In genomic region chr5:34097333-34097732, GRCm38 (mm10) we compare ENCODE assay signal across 8 mouse cellular contexts.
A peak's percentile ranks its signal among the peaks of the same experiment; 100 is the strongest.
DNase-seq lines count a peak whose midpoint lies in the region; ATAC-seq and TF ChIP-seq lines count a peak whose summit lies in the region.
"Had no signal": no experiment of that assay in that cellular context is flagged by ENCODE, and none has a peak within 500 bp of the region (broad histone marks: within the 10 kb centered on the region; RNA-seq: fewer than 3 reads in every experiment).

No protein-coding gene starts in this region.

- TF ChIP-seq CTCF in liver, embryonic 14.5 days (IDR thresholded peaks at IDR 0.05; ENCODE audit: low read depth), result peak; percentile 48
- peak; percentile 76 for TF ChIP-seq CTCF in hindbrain, postnatal 0 days (IDR thresholded peaks at IDR 0.05; ENCODE audit: low read depth)

- intact Hi-C loops in left cerebral cortex, postnatal 36 days (cut with DNase I), result loop anchor here (5.0 kb wide), 1 partner anchor 50 kb away; no protein-coding TSS in a partner anchor

- no peaks in the 10 kb centered on the region for H3K9me3 ChIP-seq in liver, embryonic 14.5 days (ENCODE audit: control insufficient read depth, low read length)
- no peaks in the 10 kb centered on the region for H3K9me3 ChIP-seq in liver, embryonic 12.5 days (replicated peaks)
- H3K9me3 ChIP-seq in hindbrain, postnatal 0 days (ENCODE audit: low read length), result no peaks in the 10 kb centered on the region
- H3K9me3 ChIP-seq: neural tube, embryonic 12.5 days had no signal

- no peak for ATAC-seq in liver, embryonic 14.5 days (ENCODE audit: insufficient read depth)
- ATAC-seq in liver, embryonic 12.5 days, result no peak
- ATAC-seq in hindbrain, postnatal 0 days, result no peak

- peak; percentile 3 to 20 (median 12) for DNase-seq in liver, embryonic 14.5 days (ENCODE audit: low read depth in 3 of 3, low spot score in 3 of 3)
- DNase-seq in R1 (ENCODE audit: low read depth, low spot score), result peak; percentile 72
- DNase-seq in cerebellum, postnatal 10 days, result peak; percentile 71 to 84
- DNase-seq in hindbrain, postnatal 0 days (ENCODE audit: low spot score), result peak; percentile 80
- peak; percentile 14 to 42 for DNase-seq in left cerebral cortex, postnatal 36 days (ENCODE audit: low spot score in 2 of 2)
- DNase-seq in splenic B cell, adult 2 months (ENCODE audit: low read depth, low spot score), result peak; percentile 70

- no peaks in the 10 kb centered on the region for H3K4me1 ChIP-seq in liver, embryonic 14.5 days (replicated peaks; ENCODE audit: control insufficient read depth in 2 of 2, insufficient read depth in 2 of 2, low read length in 1 of 2)
- H3K4me1 ChIP-seq in liver, embryonic 12.5 days, result no peaks in the 10 kb centered on the region
- no peaks in the 10 kb centered on the region for H3K4me1 ChIP-seq in hindbrain, postnatal 0 days (ENCODE audit: insufficient read depth, low read length)
- H3K4me1 ChIP-seq: neural tube, embryonic 12.5 days had no signal

- H3K27ac ChIP-seq in liver, embryonic 14.5 days, result no peak overlapping the region
- H3K27ac ChIP-seq in liver, embryonic 12.5 days, result no peak overlapping the region
- H3K27ac ChIP-seq in hindbrain, postnatal 0 days, result no peak overlapping the region
- H3K27ac ChIP-seq: neural tube, embryonic 12.5 days had no signal

- H3K36me3 ChIP-seq in liver, embryonic 14.5 days (replicated peaks; ENCODE audit: control insufficient read depth, insufficient read depth, low read depth), result no peaks in the 10 kb centered on the region
- H3K36me3 ChIP-seq in liver, embryonic 12.5 days, result no peaks in the 10 kb centered on the region
- no peaks in the 10 kb centered on the region for H3K36me3 ChIP-seq in hindbrain, postnatal 0 days (ENCODE audit: insufficient read depth, low read length)
- H3K36me3 ChIP-seq in splenic B cell, adult 2 months (ENCODE audit: control insufficient read depth, insufficient read depth, low read length, poor library complexity, severe bottlenecking), result no peaks in the 10 kb centered on the region
- H3K36me3 ChIP-seq: neural tube, embryonic 12.5 days had no signal

- WGBS in liver, embryonic 14.5 days (ENCODE audit: insufficient replicate concordance), result 0% methylated on average over 1 of the region's 1 CpGs
- WGBS in liver, embryonic 12.5 days (ENCODE audit: insufficient replicate concordance), result 0% methylated on average over 1 of the region's 1 CpGs
- 30% methylated on average over 1 of the region's 1 CpGs for WGBS in hindbrain, postnatal 0 days

- H3K4me2 ChIP-seq in liver, embryonic 14.5 days (ENCODE audit: low read depth), result no peak overlapping the region
- no peak overlapping the region for H3K4me2 ChIP-seq in liver, embryonic 12.5 days
- no peak overlapping the region for H3K4me2 ChIP-seq in hindbrain, postnatal 0 days (ENCODE audit: low read depth, low read length)
- H3K4me2 ChIP-seq: neural tube, embryonic 12.5 days had no signal

- no peak overlapping the region for H3K9ac ChIP-seq in liver, embryonic 14.5 days (replicated peaks)
- no peak overlapping the region for H3K9ac ChIP-seq in liver, embryonic 12.5 days
- H3K9ac ChIP-seq in hindbrain, postnatal 0 days (replicated peaks; ENCODE audit: low read length), result no peak overlapping the region
- H3K9ac ChIP-seq: neural tube, embryonic 12.5 days had no signal

- H3K4me3 ChIP-seq in liver, embryonic 14.5 days (ENCODE audit: insufficient read depth in 1 of 2, low read depth in 2 of 2, low read length in 2 of 2), result no peak overlapping the region
- H3K4me3 ChIP-seq in liver, embryonic 12.5 days, result no peak overlapping the region
- H3K4me3 ChIP-seq in hindbrain, postnatal 0 days (ENCODE audit: low read length), result no peak overlapping the region
- H3K4me3 ChIP-seq: neural tube, embryonic 12.5 days had no signal

- H3K27me3 ChIP-seq in liver, embryonic 14.5 days (ENCODE audit: control insufficient read depth, insufficient read depth, low read length), result no peaks in the 10 kb centered on the region
- H3K27me3 ChIP-seq in liver, embryonic 12.5 days (replicated peaks), result peaks cover 4% of the 10 kb centered on the region; the same call in 1 of the 2 replicates
- H3K27me3 ChIP-seq in hindbrain, postnatal 0 days (ENCODE audit: insufficient read depth, low read length), result no peaks in the 10 kb centered on the region
- no peaks in the 10 kb centered on the region for H3K27me3 ChIP-seq in splenic B cell, adult 2 months (ENCODE audit: control insufficient read depth, insufficient read depth, low read length, poor library complexity, severe bottlenecking)
- H3K27me3 ChIP-seq: neural tube, embryonic 12.5 days had no signal

- no peak for TF ChIP-seq EP300 in liver, embryonic 14.5 days (IDR thresholded peaks at IDR 0.05; ENCODE audit: low read depth)

Comparison
In these comparisons a context has a peak if more than half of its experiments do, and no peak if none do; other contexts are left out.
1. DNase-seq: peak in every context shown above with its lines; median percentile 80 in hindbrain, postnatal 0 days; 78 in cerebellum, postnatal 10 days; 72 in R1; 70 in splenic B cell, adult 2 months; 28 in left cerebral cortex, postnatal 36 days; 12 in liver, embryonic 14.5 days.